Mouse (Mus musculus): ENCODE results near the gene Cerkl. TPM values are rescaled to one million over a fixed set of nuclear protein-coding genes. Genes with fewer than 3 reads are reported as not detected.

Gene Cerkl
- polyA plus RNA-seq, 1 experiment, result 0.46 TPM

- DNase-seq (ENCODE audit: low read depth), result no peak
- TF ChIP-seq POLR2A (IDR thresholded peaks at IDR 0.05; ENCODE audit: borderline replicate concordance, extremely low read depth, insufficient read depth, insufficient read length, poor library complexity, severe bottlenecking) (no peak), CTCF (IDR thresholded peaks at IDR 0.05; ENCODE audit: borderline replicate concordance, extremely low read depth, insufficient read depth, insufficient read length) (no peak)
Measured at GRCm38 (mm10) chr2:79442906-79443305, 13.7 kb downstream of the Cerkl start.

GRCm38 (mm10) chr2:79442227-79442626 lies 14.4 kb downstream of the Cerkl start:
- no peak for DNase-seq (ENCODE audit: low read depth)
- TF ChIP-seq CTCF (IDR thresholded peaks at IDR 0.05; ENCODE audit: borderline replicate concordance, extremely low read depth, insufficient read depth, insufficient read length), result no peak
- no peak for TF ChIP-seq POLR2A (IDR thresholded peaks at IDR 0.05; ENCODE audit: borderline replicate concordance, extremely low read depth, insufficient read depth, insufficient read length, poor library complexity, severe bottlenecking)

- no peak for DNase-seq (ENCODE audit: low read depth)
- TF ChIP-seq POLR2A (IDR thresholded peaks at IDR 0.05; ENCODE audit: borderline replicate concordance, extremely low read depth, insufficient read depth, insufficient read length, poor library complexity, severe bottlenecking), result no peak
- no peak for TF ChIP-seq CTCF (IDR thresholded peaks at IDR 0.05; ENCODE audit: borderline replicate concordance, extremely low read depth, insufficient read depth, insufficient read length)
Measured at GRCm38 (mm10) chr2:79430061-79430460, 26.5 kb downstream of the Cerkl start.

GRCm38 (mm10) chr2:79429650-79430049 lies 26.9 kb downstream of the Cerkl start:
- TF ChIP-seq POLR2A (IDR thresholded peaks at IDR 0.05; ENCODE audit: borderline replicate concordance, extremely low read depth, insufficient read depth, insufficient read length, poor library complexity, severe bottlenecking), result no peak
- no peak for TF ChIP-seq CTCF (IDR thresholded peaks at IDR 0.05; ENCODE audit: borderline replicate concordance, extremely low read depth, insufficient read depth, insufficient read length)
- DNase-seq (ENCODE audit: low read depth), result no peak

- TF ChIP-seq CTCF (IDR thresholded peaks at IDR 0.05; ENCODE audit: borderline replicate concordance, extremely low read depth, insufficient read depth, insufficient read length), result no peak
- no peak for TF ChIP-seq POLR2A (IDR thresholded peaks at IDR 0.05; ENCODE audit: borderline replicate concordance, extremely low read depth, insufficient read depth, insufficient read length, poor library complexity, severe bottlenecking)
- DNase-seq (ENCODE audit: low read depth), result no peak
Measured at GRCm38 (mm10) chr2:79429108-79429507, 27.5 kb downstream of the Cerkl start.

DNA sequence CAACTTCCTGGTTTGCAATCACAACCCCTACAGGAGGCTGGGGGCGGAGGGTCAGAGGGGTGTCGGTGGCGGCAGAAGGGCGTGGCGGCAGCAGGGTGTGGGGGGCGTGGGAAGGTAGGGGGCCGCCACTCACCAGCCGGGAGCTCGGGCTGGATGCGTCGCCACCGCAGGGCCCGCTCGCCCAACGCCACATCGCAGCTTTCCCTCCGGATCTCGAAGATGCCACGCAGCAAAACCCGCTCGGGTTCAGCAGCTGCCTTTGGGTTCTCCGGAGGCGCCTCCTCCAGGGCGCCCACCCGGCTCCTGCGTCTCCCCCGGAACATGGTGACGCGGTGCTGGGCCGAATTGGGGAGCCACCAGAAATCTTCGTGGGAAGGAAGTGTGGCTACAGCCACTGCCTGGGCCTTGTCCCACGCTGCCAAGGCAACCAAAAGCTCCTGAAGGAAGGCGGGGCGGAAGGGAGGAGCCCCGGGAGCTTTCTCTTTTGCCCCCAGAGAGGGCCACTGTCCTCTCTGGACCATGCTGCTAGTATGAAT lies 27.9 kb downstream of the Cerkl start:
- peak; percentile 32 for DNase-seq (ENCODE audit: low read depth)
- TF ChIP-seq CTCF (IDR thresholded peaks at IDR 0.05; ENCODE audit: borderline replicate concordance, extremely low read depth, insufficient read depth, insufficient read length) (no peak), POLR2A (IDR thresholded peaks at IDR 0.05; ENCODE audit: borderline replicate concordance, extremely low read depth, insufficient read depth, insufficient read length, poor library complexity, severe bottlenecking) (no peak)

DNA sequence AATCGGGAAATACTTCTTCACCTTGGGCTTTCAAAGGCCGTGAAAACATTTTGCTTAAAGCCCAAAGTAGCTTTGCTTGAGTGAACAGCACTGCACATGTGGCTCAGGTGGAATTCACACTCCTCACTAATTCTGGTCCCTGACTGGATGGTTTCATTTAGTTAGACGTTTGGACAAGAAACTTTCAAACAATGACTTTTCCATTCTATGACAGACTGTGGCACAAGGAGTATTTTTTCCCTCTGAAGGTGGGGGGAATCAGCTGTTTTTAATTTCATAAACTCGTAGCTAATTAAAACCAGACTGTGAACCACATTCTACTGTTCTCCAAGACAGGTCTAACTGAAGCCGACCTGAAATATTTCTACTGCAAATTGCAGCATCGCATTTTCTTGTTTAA lies 28.6 kb downstream of the Cerkl start:
- no peak for DNase-seq (ENCODE audit: low read depth)
- TF ChIP-seq POLR2A (IDR thresholded peaks at IDR 0.05; ENCODE audit: borderline replicate concordance, extremely low read depth, insufficient read depth, insufficient read length, poor library complexity, severe bottlenecking) (no peak), CTCF (IDR thresholded peaks at IDR 0.05; ENCODE audit: borderline replicate concordance, extremely low read depth, insufficient read depth, insufficient read length) (no peak)

- TF ChIP-seq POLR2A (IDR thresholded peaks at IDR 0.05; ENCODE audit: borderline replicate concordance, extremely low read depth, insufficient read depth, insufficient read length, poor library complexity, severe bottlenecking), result no peak
- no peak for TF ChIP-seq CTCF (IDR thresholded peaks at IDR 0.05; ENCODE audit: borderline replicate concordance, extremely low read depth, insufficient read depth, insufficient read length)
- peak; percentile 62 for DNase-seq (ENCODE audit: low read depth)
Measured at GRCm38 (mm10) chr2:79421696-79422095, 34.9 kb downstream of the Cerkl start.

DNA sequence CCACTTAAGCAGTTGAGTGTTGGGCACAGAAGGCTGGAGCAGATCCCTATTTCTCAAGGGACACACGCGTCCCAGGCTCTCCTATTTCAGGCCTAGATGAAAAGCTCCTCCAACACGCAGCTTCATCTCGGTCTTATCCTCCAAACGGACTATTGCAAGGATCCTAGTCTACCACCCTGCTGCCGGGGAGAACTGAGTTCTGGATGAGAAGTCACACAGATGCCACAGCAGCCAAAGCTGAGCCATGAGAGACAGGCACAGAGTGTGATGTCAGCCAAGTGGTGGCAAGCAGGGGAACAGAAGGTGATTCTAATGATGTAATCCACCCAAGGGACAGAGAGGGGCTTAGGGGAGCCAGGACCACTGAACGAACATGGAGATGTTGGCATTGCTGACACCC lies 42.1 kb downstream of the Cerkl start:
- DNase-seq (ENCODE audit: low read depth), result peak; percentile 55
- TF ChIP-seq POLR2A (IDR thresholded peaks at IDR 0.05; ENCODE audit: borderline replicate concordance, extremely low read depth, insufficient read depth, insufficient read length, poor library complexity, severe bottlenecking), result no peak
- TF ChIP-seq CTCF (IDR thresholded peaks at IDR 0.05; ENCODE audit: borderline replicate concordance, extremely low read depth, insufficient read depth, insufficient read length), result no peak

DNA sequence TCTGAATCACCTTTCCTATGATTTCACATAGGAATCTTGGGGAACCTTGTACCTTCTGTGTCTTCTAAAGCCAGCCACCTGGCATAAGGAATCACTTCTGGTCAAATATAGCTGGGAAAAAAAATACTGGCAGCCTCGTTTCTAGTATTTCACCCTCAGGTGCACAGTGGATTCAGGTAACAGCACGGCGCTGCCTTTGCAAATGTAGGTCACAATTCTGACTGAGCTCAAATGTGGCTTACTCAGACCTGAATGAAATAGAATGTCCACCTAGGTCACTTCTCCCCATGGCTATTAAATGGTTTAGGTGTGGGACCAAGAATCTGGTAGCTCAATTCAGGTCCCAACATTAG lies 45.7 kb downstream of the Cerkl start:
- DNase-seq (ENCODE audit: low read depth), result no peak
- TF ChIP-seq CTCF (IDR thresholded peaks at IDR 0.05; ENCODE audit: borderline replicate concordance, extremely low read depth, insufficient read depth, insufficient read length) (no peak), POLR2A (IDR thresholded peaks at IDR 0.05; ENCODE audit: borderline replicate concordance, extremely low read depth, insufficient read depth, insufficient read length, poor library complexity, severe bottlenecking) (no peak)

- TF ChIP-seq POLR2A (IDR thresholded peaks at IDR 0.05; ENCODE audit: borderline replicate concordance, extremely low read depth, insufficient read depth, insufficient read length, poor library complexity, severe bottlenecking) (no peak), CTCF (IDR thresholded peaks at IDR 0.05; ENCODE audit: borderline replicate concordance, extremely low read depth, insufficient read depth, insufficient read length) (no peak)
- DNase-seq (ENCODE audit: low read depth), result no peak
Measured at GRCm38 (mm10) chr2:79410247-79410902, 46.2 kb downstream of the Cerkl start.
